Mouse (Mus musculus): ENCODE data around the gene Vwa3a. TPM values are rescaled to one million over a fixed set of nuclear protein-coding genes. Genes with fewer than 3 reads are reported as not detected.

The Vwa3a gene
- polyA plus RNA-seq, 1 experiment from 2014 or later = 1.3 TPM

GRCm38 (mm10) chr7:120751330-120751729 lies 12.2 kb downstream of the Vwa3a start:
- Histone ChIP-seq H3K4me2 (no peak overlapping the region), H3K9me3 (no peaks in the 10 kb centered on the region), H3K27ac (no peak overlapping the region), H3K36me3 (no peaks in the 10 kb centered on the region), H3K4me1 (no peaks in the 10 kb centered on the region), H3K4me3 (no peak overlapping the region), H3K27me3 (no peaks in the 10 kb centered on the region), H3K9ac (no peak overlapping the region)
- no peak for ATAC-seq (ENCODE audit: borderline replicate concordance, extremely low read depth, low FRiP score, low TSS enrichment)

- Histone ChIP-seq H3K27me3 (no peaks in the 10 kb centered on the region), H3K9ac (no peak overlapping the region), H3K4me3 (no peak overlapping the region), H3K4me2 (no peak overlapping the region), H3K27ac (no peak overlapping the region), H3K36me3 (no peaks in the 10 kb centered on the region), H3K9me3 (no peaks in the 10 kb centered on the region), H3K4me1 (no peaks in the 10 kb centered on the region)
- no peak for ATAC-seq (ENCODE audit: borderline replicate concordance, extremely low read depth, low FRiP score, low TSS enrichment)
- WGBS = 71% methylated on average over 7 of the region's 7 CpGs
These were observed 12.8 kb downstream of the Vwa3a start for GRCm38 (mm10) chr7:120751906-120752305.

- no peaks in the 10 kb centered on the region for H3K27me3 ChIP-seq
- H3K9me3 ChIP-seq = no peaks in the 10 kb centered on the region
- H3K27ac ChIP-seq = no peak overlapping the region
- no peak overlapping the region for H3K9ac ChIP-seq
- no peaks in the 10 kb centered on the region for H3K4me1 ChIP-seq
- H3K36me3 ChIP-seq = no peaks in the 10 kb centered on the region
- no peak overlapping the region for H3K4me3 ChIP-seq
- WGBS = 7% methylated on average over 5 of the region's 5 CpGs
- no peak overlapping the region for H3K4me2 ChIP-seq
- peak; percentile 75; the same call in 1 of the 2 replicates for ATAC-seq (ENCODE audit: borderline replicate concordance, extremely low read depth, low FRiP score, low TSS enrichment)
These were observed 15.6 kb downstream of the Vwa3a start for GRCm38 (mm10) chr7:120754671-120755070.

- no peak for ATAC-seq (ENCODE audit: borderline replicate concordance, extremely low read depth, low FRiP score, low TSS enrichment)
- Histone ChIP-seq H3K9ac (no peak overlapping the region), H3K27ac (no peak overlapping the region), H3K9me3 (no peaks in the 10 kb centered on the region), H3K4me3 (no peak overlapping the region), H3K27me3 (no peaks in the 10 kb centered on the region), H3K4me2 (no peak overlapping the region), H3K4me1 (no peaks in the 10 kb centered on the region), H3K36me3 (no peaks in the 10 kb centered on the region)
- WGBS = 0% methylated on average over 1 of the region's 1 CpGs
These were observed 28.3 kb downstream of the Vwa3a start for GRCm38 (mm10) chr7:120767369-120767768.

- 44% methylated on average over 1 of the region's 1 CpGs for WGBS
- H3K36me3 ChIP-seq = no peaks in the 10 kb centered on the region
- no peak for ATAC-seq (ENCODE audit: borderline replicate concordance, extremely low read depth, low FRiP score, low TSS enrichment)
- H3K9me3 ChIP-seq = no peaks in the 10 kb centered on the region
- H3K4me3 ChIP-seq = no peak overlapping the region
- H3K9ac ChIP-seq = no peak overlapping the region
- H3K4me1 ChIP-seq = no peaks in the 10 kb centered on the region
- no peaks in the 10 kb centered on the region for H3K27me3 ChIP-seq
- H3K4me2 ChIP-seq = no peak overlapping the region
- no peak overlapping the region for H3K27ac ChIP-seq
These were observed 32.3 kb downstream of the Vwa3a start for GRCm38 (mm10) chr7:120771389-120771788.

- ATAC-seq (ENCODE audit: borderline replicate concordance, extremely low read depth, low FRiP score, low TSS enrichment) = no peak
- Histone ChIP-seq H3K9ac (no peak overlapping the region), H3K27ac (no peak overlapping the region), H3K4me2 (no peak overlapping the region), H3K36me3 (no peaks in the 10 kb centered on the region), H3K9me3 (no peaks in the 10 kb centered on the region), H3K4me1 (no peaks in the 10 kb centered on the region), H3K27me3 (no peaks in the 10 kb centered on the region), H3K4me3 (no peak overlapping the region)
- WGBS = 49% methylated on average over 2 of the region's 2 CpGs
These were observed 38.9 kb downstream of the Vwa3a start for GRCm38 (mm10) chr7:120778012-120778411.

- H3K4me2 ChIP-seq = no peak overlapping the region
- H3K4me1 ChIP-seq = no peaks in the 10 kb centered on the region
- H3K9ac ChIP-seq = no peak overlapping the region
- H3K4me3 ChIP-seq = no peak overlapping the region
- H3K27ac ChIP-seq = no peak overlapping the region
- H3K36me3 ChIP-seq = no peaks in the 10 kb centered on the region
- WGBS = 66% methylated on average over 4 of the region's 4 CpGs
- no peak for ATAC-seq (ENCODE audit: borderline replicate concordance, extremely low read depth, low FRiP score, low TSS enrichment)
- H3K27me3 ChIP-seq = no peaks in the 10 kb centered on the region
- H3K9me3 ChIP-seq = no peaks in the 10 kb centered on the region
These were observed 56.4 kb downstream of the Vwa3a start for GRCm38 (mm10) chr7:120795544-120795943.

GRCm38 (mm10) chr7:120796369-120796768 lies 57.3 kb downstream of the Vwa3a start:
- Histone ChIP-seq H3K36me3 (no peaks in the 10 kb centered on the region), H3K4me1 (no peaks in the 10 kb centered on the region), H3K4me3 (no peak overlapping the region), H3K9ac (no peak overlapping the region), H3K4me2 (no peak overlapping the region), H3K9me3 (no peaks in the 10 kb centered on the region), H3K27me3 (no peaks in the 10 kb centered on the region), H3K27ac (no peak overlapping the region)
- no peak for ATAC-seq (ENCODE audit: borderline replicate concordance, extremely low read depth, low FRiP score, low TSS enrichment)
- 65% methylated on average over 3 of the region's 3 CpGs for WGBS

GRCm38 (mm10) chr7:120803268-120803667 lies 64.2 kb downstream of the Vwa3a start:
- H3K9me3 ChIP-seq = no peaks in the 10 kb centered on the region
- H3K27me3 ChIP-seq = no peaks in the 10 kb centered on the region
- H3K36me3 ChIP-seq = no peaks in the 10 kb centered on the region
- H3K4me1 ChIP-seq = no peaks in the 10 kb centered on the region
- no peak overlapping the region for H3K9ac ChIP-seq
- no peak overlapping the region for H3K4me2 ChIP-seq
- H3K4me3 ChIP-seq = no peak overlapping the region
- no peak for ATAC-seq (ENCODE audit: borderline replicate concordance, extremely low read depth, low FRiP score, low TSS enrichment)
- H3K27ac ChIP-seq = no peak overlapping the region
- WGBS = 93% methylated on average over 2 of the region's 2 CpGs

- Histone ChIP-seq H3K9me3 (no peaks in the 10 kb centered on the region), H3K4me2 (peak overlapping the region; percentile 54), H3K27ac (no peak overlapping the region), H3K27me3 (peaks cover 5% of the 10 kb centered on the region; the same call in 1 of the 2 replicates), H3K4me3 (peak overlapping the region; percentile 21), H3K36me3 (no peaks in the 10 kb centered on the region), H3K9ac (no peak overlapping the region), H3K4me1 (0 out of 2 replicates have a peak, but pooled peaks cover 2% of the 10 kb centered on the region)
- WGBS = 5% methylated on average over 27 of the region's 27 CpGs
- peak; percentile 39; the same call in 1 of the 2 replicates for ATAC-seq (ENCODE audit: borderline replicate concordance, extremely low read depth, low FRiP score, low TSS enrichment)
These were observed 70.6 kb downstream of the Vwa3a start for GRCm38 (mm10) chr7:120809705-120810104.

- ATAC-seq (ENCODE audit: borderline replicate concordance, extremely low read depth, low FRiP score, low TSS enrichment) = no peak
- 79% methylated on average over 6 of the region's 6 CpGs for WGBS
- Histone ChIP-seq H3K9me3 (no peaks in the 10 kb centered on the region), H3K36me3 (no peaks in the 10 kb centered on the region), H3K4me2 (no peak within 1 kb of the TSS), H3K9ac (no peak within 1 kb of the TSS), H3K27ac (no peak within 1 kb of the TSS), H3K4me1 (0 out of 2 replicates have a peak, but pooled peaks cover 2% of the 10 kb centered on the region), H3K27me3 (peaks cover 5% of the 10 kb centered on the region; the same call in 1 of the 2 replicates), H3K4me3 (no peak within 1 kb of the TSS)
These were observed 72.8 kb downstream of the Vwa3a start, which contains the start of gene Gm5737 for GRCm38 (mm10) chr7:120811834-120812415. Gene Gm5737 (plus strand): TSS chr7:120812365.

GRCm38 (mm10) chr7:120817552-120817951 lies 78.4 kb downstream of the Vwa3a start:
- H3K36me3 ChIP-seq = no peaks in the 10 kb centered on the region
- H3K4me3 ChIP-seq = no peak overlapping the region
- ATAC-seq (ENCODE audit: borderline replicate concordance, extremely low read depth, low FRiP score, low TSS enrichment) = no peak
- no peaks in the 10 kb centered on the region for H3K27me3 ChIP-seq
- H3K27ac ChIP-seq = no peak overlapping the region
- no peak overlapping the region for H3K9ac ChIP-seq
- WGBS = 81% methylated on average over 6 of the region's 6 CpGs
- no peak overlapping the region for H3K4me2 ChIP-seq
- H3K9me3 ChIP-seq = no peaks in the 10 kb centered on the region
- H3K4me1 ChIP-seq = no peaks in the 10 kb centered on the region

- Histone ChIP-seq H3K4me2 (no peak overlapping the region), H3K27ac (no peak overlapping the region), H3K4me1 (no peaks in the 10 kb centered on the region), H3K9me3 (no peaks in the 10 kb centered on the region), H3K9ac (no peak overlapping the region), H3K36me3 (no peaks in the 10 kb centered on the region), H3K4me3 (no peak overlapping the region), H3K27me3 (no peaks in the 10 kb centered on the region)
- ATAC-seq (ENCODE audit: borderline replicate concordance, extremely low read depth, low FRiP score, low TSS enrichment) = no peak
- 83% methylated on average over 4 of the region's 4 CpGs for WGBS
These were observed 80.3 kb downstream of the Vwa3a start for GRCm38 (mm10) chr7:120819386-120819785.

All from lung, embryonic 15.5 days (tissue).